Mouse (Mus musculus) cerebellum, adult 2 months (tissue): ENCODE data around the gene Sigmar1. TPM values are rescaled to one million over a fixed set of nuclear protein-coding genes. Genes with fewer than 3 reads are reported as not detected.
A peak's percentile ranks its signal among the peaks of the same experiment; 100 is the strongest.

ENCODE experiments used
- DNase-seq, 2 experiments: peaks; one replicate each; pipeline ENCODE4 v3.0.0; 2021
- H3K27ac ChIP-seq: fragments of 200-500 bp; 2 replicates; pipeline ENCODE4 v1.5.1; 2012; ENCODE audit warnings: low read length, control low read depth, inconsistent platforms; ENCODE audit not compliant: insufficient read depth
- H3K27me3 ChIP-seq: fragments of 200-500 bp; 2 replicates; pipeline ENCODE4 v1.6.1; 2012; ENCODE audit warnings: inconsistent platforms, mild to moderate bottlenecking, low read length, moderate library complexity; ENCODE audit not compliant: control insufficient read depth, insufficient read depth
- H3K4me1 ChIP-seq: fragments of 200-500 bp; 2 replicates; pipeline ENCODE4 v1.6.1; 2011; ENCODE audit warnings: low read length; ENCODE audit not compliant: control insufficient read depth, insufficient read depth
- H3K4me3 ChIP-seq: fragments of 200-500 bp; replicated peaks from 2 replicates; pipeline ENCODE3; 2011; ENCODE audit warnings: mild to moderate bottlenecking, low read depth, low read length, control low read depth; ENCODE audit not compliant: insufficient read depth
- CTCF ChIP-seq: fragments of 200-500 bp; IDR thresholded peaks from 2 replicates; pipeline ENCODE4 v1.5.1; 2011; ENCODE audit warnings: low read depth, mild to moderate bottlenecking, control low read depth, low read length, moderate library complexity, borderline replicate concordance; ENCODE audit not compliant: insufficient read depth
- POLR2A ChIP-seq: fragments of 200-500 bp; IDR thresholded peaks from 2 replicates; pipeline ENCODE4 v1.6.1; 2011; ENCODE audit warnings: low read length, control low read depth, borderline replicate concordance; ENCODE audit not compliant: insufficient read depth
- WGBS: fragments of 180-500 bp; shearing (Covaris S2); methylation state at CpG from one replicate; pipeline ENCODE4 v1.1.7; 2018; 5-methylcytosine and 5-hydroxymethylcytosine counted together
- polyA plus RNA-seq: library from polyadenylated mRNA; depleted of rRNA; stranded (reverse); fragments of >200 nt; gene quantifications from 2 replicates; pipeline ENCODE4 v1.2.3, GENCODE M21; 2012

Gene Sigmar1
- polyA plus RNA-seq, 1 experiment: 71.1 TPM

DNA sequence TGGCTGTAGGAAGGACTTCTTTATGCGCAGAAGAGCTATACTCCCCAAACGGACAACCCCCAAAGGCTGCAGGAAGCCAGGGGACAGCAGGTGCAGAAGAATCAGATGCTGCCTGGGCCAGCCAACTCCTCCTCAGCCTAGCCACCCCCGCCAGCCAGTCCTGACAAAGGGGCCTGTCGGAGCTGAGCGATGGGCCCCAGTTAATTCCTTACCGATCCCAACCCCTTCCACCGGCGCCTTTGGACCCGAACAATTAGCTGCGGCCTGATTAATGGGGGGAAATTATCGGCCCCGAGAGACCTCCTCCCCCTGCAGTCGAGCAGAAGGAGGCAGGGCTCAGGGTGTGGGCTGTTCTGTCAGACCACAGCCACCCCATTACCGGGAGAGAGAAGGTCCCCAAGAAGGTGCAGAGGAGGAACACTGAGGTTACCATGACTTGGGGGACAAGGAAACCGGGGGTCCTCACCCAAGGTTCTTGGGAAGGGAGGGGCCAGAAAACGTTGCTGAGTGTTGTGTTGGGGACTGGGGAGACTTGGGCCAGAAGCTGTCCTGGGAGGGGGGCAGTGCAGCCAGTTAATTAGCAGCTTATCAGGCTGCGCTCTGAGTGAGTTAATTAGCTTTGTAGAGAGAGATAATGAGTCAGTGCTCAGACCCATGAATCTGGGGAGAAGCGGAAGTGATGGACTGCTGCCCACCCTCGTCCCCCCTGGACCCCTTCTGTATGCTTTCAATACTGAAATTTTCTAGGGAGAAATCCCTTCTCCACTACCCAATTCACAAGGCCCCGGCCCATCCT lies 28.9 kb downstream of the Sigmar1 start:
- peaks cover 4% of the 10 kb centered on the region; the same call in 1 of the 2 replicates for H3K4me1 ChIP-seq
- no peak for DNase-seq
- H3K27ac ChIP-seq: no peak overlapping the region
- H3K4me3 ChIP-seq: no peak overlapping the region
- no peak for TF ChIP-seq POLR2A
- TF ChIP-seq CTCF: no peak
- WGBS: 19% methylated on average over 20 of the region's 20 CpGs
- peaks cover 4% of the 10 kb centered on the region; the same call in 1 of the 2 replicates for H3K27me3 ChIP-seq

DNA sequence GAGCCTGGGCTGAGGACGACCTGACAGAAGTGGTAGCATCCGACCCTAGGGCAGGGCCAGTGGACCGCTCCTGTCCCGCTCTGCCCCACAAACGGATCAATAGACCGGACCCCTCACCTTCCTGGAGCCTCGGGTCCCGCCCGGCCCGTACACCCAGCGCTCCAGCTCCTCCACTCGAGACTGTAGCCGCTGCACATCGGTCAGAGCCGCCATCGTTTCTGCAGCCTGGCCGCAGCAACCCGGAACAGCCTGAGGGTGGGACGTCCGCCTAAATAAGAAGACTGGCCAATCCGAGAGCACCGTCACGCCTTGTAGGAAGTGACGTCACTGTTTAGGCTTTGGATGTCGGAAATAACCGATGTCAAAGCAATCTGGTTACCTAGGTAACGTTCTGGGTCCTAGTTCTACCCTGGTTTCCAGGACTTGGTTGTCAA lies 33.0 kb downstream of the Sigmar1 start, which contains the start of gene Dctn3:
Gene Dctn3 (minus strand): TSS at position 253 of the 434 bp plus-strand sequence.
- TF ChIP-seq POLR2A: peak; percentile 95
- TF ChIP-seq CTCF: no peak
- peak; percentile 87 to 95 for DNase-seq
- WGBS: 1% methylated on average over 27 of the region's 27 CpGs
- no peaks in the 10 kb centered on the region for H3K27me3 ChIP-seq
- peaks cover 5% of the 10 kb centered on the region; the same call in 1 of the 2 replicates for H3K4me1 ChIP-seq
- H3K27ac ChIP-seq: no peak within 1 kb of the TSS
- peak within 1 kb of the TSS; percentile 80 for H3K4me3 ChIP-seq

DNA sequence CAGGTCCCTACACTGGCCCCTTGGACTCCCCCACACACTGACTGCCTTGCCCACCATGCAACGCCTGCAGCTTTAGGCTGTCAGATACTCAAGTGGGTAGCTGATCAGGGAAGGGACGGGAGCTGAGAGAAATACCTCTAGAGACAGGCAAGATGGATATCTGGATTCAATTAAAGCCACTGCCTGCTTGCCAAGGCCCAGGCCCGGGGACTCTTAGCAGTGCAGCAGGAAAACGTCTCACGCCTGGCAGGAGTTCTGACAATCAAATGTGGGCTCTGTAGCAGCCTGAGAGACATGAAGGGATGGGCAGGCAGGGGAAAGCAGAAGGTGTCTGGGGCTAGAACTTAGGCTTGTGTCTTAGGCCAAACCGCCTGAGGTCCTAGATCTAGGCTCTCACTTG lies 39.1 kb downstream of the Sigmar1 start:
- no peak overlapping the region for H3K4me3 ChIP-seq
- H3K27ac ChIP-seq: no peak overlapping the region
- no peak for TF ChIP-seq CTCF
- TF ChIP-seq POLR2A: no peak
- 60% methylated on average over 6 of the region's 6 CpGs for WGBS
- DNase-seq: no peak
- no peaks in the 10 kb centered on the region for H3K27me3 ChIP-seq
- H3K4me1 ChIP-seq: peaks cover 5% of the 10 kb centered on the region; the same call in 1 of the 2 replicates

DNA sequence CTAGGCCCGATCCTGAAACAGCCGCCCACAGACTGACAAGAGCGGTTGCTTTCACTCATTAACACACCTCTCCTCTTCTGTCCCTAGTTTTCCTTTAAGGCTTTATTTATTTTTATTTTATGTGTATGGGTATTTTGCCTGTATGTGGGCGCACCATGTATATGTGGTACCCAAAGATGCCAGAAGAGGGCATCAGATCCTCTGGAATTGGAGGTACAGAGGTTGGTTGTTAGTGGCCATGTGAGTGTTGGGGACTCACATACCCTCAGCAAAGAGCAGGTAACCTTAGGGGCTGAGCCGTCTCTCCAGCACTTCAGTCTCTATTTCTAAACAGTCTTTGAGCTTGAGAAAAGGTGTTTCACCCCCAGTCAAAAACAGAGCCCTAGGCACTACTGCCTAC lies 40.4 kb downstream of the Sigmar1 start:
- Histone ChIP-seq H3K4me1 (peaks cover 9% of the 10 kb centered on the region; the same call in 1 of the 2 replicates), H3K4me3 (no peak overlapping the region), H3K27ac (no peak overlapping the region), H3K27me3 (no peaks in the 10 kb centered on the region)
- DNase-seq: peak; percentile 54 to 57
- peak; percentile 51; the same call in 1 of the 2 replicates for TF ChIP-seq CTCF
- no peak for TF ChIP-seq POLR2A
- 82% methylated on average over 5 of the region's 5 CpGs for WGBS

DNA sequence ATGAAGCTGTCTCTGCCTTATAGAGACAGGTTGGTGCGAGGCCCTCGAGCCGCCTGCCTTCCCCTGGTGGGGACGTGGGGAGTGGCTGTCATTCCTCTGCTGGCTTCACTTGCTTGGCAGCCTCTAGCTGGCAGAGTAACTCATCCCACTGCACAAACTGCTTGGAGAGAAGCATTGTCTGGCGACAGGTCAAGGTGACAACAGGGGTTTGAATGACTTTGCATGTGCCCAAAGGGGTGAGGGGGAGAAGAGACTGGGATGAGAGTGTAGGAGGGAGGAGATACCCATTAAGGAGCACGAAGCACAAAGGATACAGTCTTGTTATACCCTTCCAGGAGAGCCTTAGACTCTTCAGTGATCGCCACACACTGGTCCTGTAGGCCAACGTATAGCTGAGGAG lies 40.9 kb downstream of the Sigmar1 start:
- Histone ChIP-seq H3K4me1 (peaks cover 9% of the 10 kb centered on the region; the same call in 1 of the 2 replicates), H3K4me3 (no peak overlapping the region), H3K27ac (no peak overlapping the region), H3K27me3 (no peaks in the 10 kb centered on the region)
- no peak for TF ChIP-seq POLR2A
- no peak for TF ChIP-seq CTCF
- WGBS: 46% methylated on average over 8 of the region's 8 CpGs
- no peak for DNase-seq

DNA sequence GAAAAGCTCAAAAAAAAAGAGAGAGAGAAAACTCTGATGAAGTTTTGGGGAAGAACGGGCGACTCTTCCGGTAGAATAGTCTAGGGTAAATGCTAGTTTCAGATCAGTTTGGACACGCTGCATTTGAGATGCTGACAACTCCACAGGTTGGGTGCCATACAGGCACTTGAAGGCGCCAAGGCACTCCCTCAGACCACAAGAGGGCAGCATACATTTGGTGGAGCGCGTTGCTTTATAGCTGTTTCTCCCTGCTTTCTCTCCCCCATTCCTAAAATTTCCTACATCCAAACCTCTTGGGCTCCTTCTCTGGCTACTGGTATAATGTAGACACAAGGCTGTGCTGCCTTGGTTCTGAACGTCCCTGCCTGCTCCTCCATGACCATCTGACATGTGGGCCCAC lies 41.7 kb downstream of the Sigmar1 start:
- TF ChIP-seq CTCF (peak; percentile 87), POLR2A (no peak)
- no peaks in the 10 kb centered on the region for H3K27me3 ChIP-seq
- H3K4me1 ChIP-seq: peaks cover 9% of the 10 kb centered on the region; the same call in 1 of the 2 replicates
- H3K4me3 ChIP-seq: peak overlapping the region; percentile 33
- no peak overlapping the region for H3K27ac ChIP-seq
- 6% methylated on average over 8 of the region's 8 CpGs for WGBS
- DNase-seq: peak; percentile 79 to 82

DNA sequence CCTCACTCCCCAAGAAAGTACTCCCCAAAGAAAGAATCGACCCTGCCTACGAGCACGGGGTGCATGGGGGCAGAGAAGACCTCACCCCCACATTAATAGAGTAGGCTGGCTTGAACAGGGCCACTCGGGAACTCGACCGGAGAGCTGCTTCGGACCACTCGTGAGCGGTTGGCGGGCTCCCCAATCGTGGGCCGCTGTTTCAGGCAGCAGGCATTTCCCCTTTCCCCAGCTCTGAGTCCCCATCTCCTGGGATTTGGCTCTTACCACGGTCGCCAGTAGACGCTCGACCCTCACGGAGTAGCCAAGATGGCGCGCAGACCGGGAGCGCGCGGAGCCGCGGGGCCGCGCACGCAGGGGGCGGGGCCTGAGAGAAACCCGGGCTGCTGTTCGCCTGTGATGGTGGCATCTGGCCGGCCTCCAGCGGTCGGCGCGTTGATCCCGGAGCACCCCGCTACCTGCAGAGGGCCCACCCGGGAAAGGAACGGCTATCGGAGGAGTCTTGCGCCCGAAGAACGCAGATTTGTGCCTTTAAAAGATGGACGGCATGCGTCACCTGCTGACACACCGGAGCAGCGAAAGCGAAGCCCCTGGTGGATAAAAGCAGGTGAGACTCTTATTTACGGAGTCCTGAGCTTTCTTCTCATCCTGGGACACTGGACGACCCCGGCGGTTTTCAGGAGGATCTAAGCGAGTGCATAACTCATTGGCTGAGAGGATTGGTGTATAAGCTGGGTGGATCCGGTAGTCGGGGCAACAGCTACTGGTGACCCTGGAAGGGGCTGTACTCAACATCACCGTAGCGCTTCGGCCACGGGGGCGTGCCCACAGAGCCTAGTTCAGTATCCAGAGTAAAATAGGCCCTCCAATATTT lies 42.5 kb downstream of the Sigmar1 start, which contains the start of gene Rpp25l:
Gene Rpp25l (minus strand): TSS at position 338 of the 871 bp plus-strand sequence.
- under 1% methylated on average over 61 of the region's 61 CpGs for WGBS
- H3K27ac ChIP-seq: peak within 1 kb of the TSS; percentile 81
- peaks cover 9% of the 10 kb centered on the region; the same call in 1 of the 2 replicates for H3K4me1 ChIP-seq
- no peaks in the 10 kb centered on the region for H3K27me3 ChIP-seq
- TF ChIP-seq POLR2A (peak; percentile 92), CTCF (peak; percentile 28; the same call in 1 of the 2 replicates)
- peak within 1 kb of the TSS; percentile 90 for H3K4me3 ChIP-seq
- DNase-seq: peak; percentile 84 to 89
